Mouse (Mus musculus): ENCODE results near the gene Uchl3.

- no peak for TF ChIP-seq CTCF (IDR thresholded peaks at IDR 0.05; ENCODE audit: low read depth)
- TF ChIP-seq EP300 (IDR thresholded peaks at IDR 0.05; ENCODE audit: low read depth) = no peak
Observed at GRCm38 (mm10) chr14:101616178-101616577, 37.6 kb upstream of the Uchl3 start.
